Mouse (Mus musculus) hindbrain, embryonic 15.5 days (tissue): Measurements from ENCODE around the gene Syndig1. TPM values are rescaled to one million over a fixed set of nuclear protein-coding genes. Genes with fewer than 3 reads are reported as not detected.

Experiments used
- ATAC-seq: fragments of 200-750 bp; cut with Nextera tagmentation; 2 replicates; pipeline ENCODE4 v1.8.0; 2017; ENCODE audit warnings: low read depth, moderate number of reproducible peaks, moderate TSS enrichment; ENCODE audit not compliant: low FRiP score
- H3K27ac ChIP-seq: fragments of 300-500 bp; sonication (generic); replicated peaks from 2 replicates; pipeline ENCODE4 v1.5.1; 2015; ENCODE audit warnings: mild to moderate bottlenecking, inconsistent platforms
- H3K27me3 ChIP-seq: fragments of 300-500 bp; sonication (generic); 2 replicates; pipeline ENCODE4 v1.6.1; 2015; ENCODE audit warnings: control low read depth, inconsistent platforms
- H3K36me3 ChIP-seq: fragments of 300-500 bp; sonication (generic); 2 replicates; pipeline ENCODE4 v1.6.1; 2015; ENCODE audit warnings: control low read depth, inconsistent platforms
- H3K4me1 ChIP-seq: fragments of 300-500 bp; sonication (generic); replicated peaks from 2 replicates; pipeline ENCODE4 v1.6.1; 2015; ENCODE audit warnings: control low read depth, inconsistent platforms
- H3K4me2 ChIP-seq: fragments of 300-500 bp; sonication (generic); 2 replicates; pipeline ENCODE4 v1.6.1; 2015; ENCODE audit warnings: moderate library complexity, mild to moderate bottlenecking, inconsistent platforms
- H3K4me3 ChIP-seq: fragments of 300-500 bp; sonication (generic); 2 replicates; pipeline ENCODE4 v1.5.1; 2015; ENCODE audit warnings: mild to moderate bottlenecking, inconsistent platforms
- H3K9ac ChIP-seq: fragments of 300-500 bp; sonication (generic); 2 replicates; pipeline ENCODE4 v1.6.1; 2015; ENCODE audit warnings: inconsistent platforms
- H3K9me3 ChIP-seq: fragments of 300-500 bp; sonication (generic); 2 replicates; pipeline ENCODE4 v1.6.1; 2016; ENCODE audit warnings: control low read depth, inconsistent platforms
- WGBS: fragments of 180-500 bp; shearing (Covaris S2); methylation state at CpG from one replicate; pipeline ENCODE4 v1.1.7; 2015; 5-methylcytosine and 5-hydroxymethylcytosine counted together
- polyA plus RNA-seq: library from polyadenylated mRNA; unstranded; fragments of >200 nt; fragmentation: Nextera tagmentation; extraction: Ambion mirVana; gene quantifications from 2 replicates; pipeline ENCODE4 v1.2.1, GENCODE M21; 2015

Syndig1 gene
- polyA plus RNA-seq, 1 experiment from 2014 or later: 44.9 TPM

DNA sequence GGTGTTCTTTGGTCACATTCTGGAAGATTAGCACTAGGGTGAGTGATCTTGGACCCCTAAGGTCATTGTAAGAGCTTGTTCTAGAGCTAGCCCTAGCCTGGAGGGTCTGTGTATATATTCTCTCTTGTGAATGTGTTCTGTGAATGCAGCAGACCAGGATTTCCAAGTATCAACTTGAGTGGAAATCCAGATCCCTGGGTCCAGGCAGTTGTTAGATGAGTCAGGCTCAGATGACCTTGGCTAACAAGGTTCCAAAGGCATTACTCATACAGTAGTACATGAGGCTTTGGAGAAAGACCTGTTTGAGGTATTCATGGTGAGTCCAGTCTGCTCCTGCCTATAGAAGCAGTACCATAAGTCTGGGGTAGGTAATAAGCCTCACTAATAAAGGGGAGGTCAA lies 103.1 kb downstream of the Syndig1 start:
- H3K4me2 ChIP-seq: no peak overlapping the region
- H3K36me3 ChIP-seq: no peaks in the 10 kb centered on the region
- H3K27ac ChIP-seq: no peak overlapping the region
- H3K4me1 ChIP-seq: no peaks in the 10 kb centered on the region
- no peaks in the 10 kb centered on the region for H3K27me3 ChIP-seq
- H3K9me3 ChIP-seq: no peaks in the 10 kb centered on the region
- H3K4me3 ChIP-seq: no peak overlapping the region
- ATAC-seq: no peak
- no peak overlapping the region for H3K9ac ChIP-seq

DNA sequence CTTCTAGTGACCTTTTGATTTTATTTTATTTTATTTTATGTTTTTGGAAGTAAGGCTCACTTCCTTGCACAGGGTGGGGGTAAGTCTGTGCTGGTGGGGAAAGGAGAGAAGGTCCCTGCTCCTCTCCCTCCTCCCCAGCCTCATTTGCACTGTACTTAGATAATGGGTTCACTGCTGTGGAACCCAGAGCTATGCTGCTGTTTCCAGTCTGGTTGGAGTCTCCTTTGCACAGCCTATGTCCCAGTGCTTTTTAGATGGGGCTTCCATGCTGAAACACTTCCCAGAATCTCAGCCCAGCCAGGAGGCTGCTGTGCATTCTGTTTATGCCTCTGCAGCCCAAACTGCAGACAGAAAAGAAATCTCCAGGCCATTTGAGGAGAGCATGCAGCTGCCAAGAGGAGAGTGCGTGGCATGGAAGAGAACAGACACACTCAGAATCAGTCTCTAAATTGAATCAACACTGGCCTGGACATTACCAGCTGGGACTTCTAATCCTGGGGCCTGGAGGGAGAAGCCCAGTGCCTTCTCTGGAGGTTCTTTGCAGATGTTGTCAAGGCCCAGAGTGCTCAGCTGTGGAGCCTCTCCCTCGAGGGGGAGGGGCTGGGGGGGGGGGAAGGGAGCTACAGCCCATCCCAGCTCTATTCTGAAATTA lies 104.4 kb downstream of the Syndig1 start:
- Histone ChIP-seq H3K9ac (no peak overlapping the region), H3K27me3 (no peaks in the 10 kb centered on the region), H3K4me1 (no peaks in the 10 kb centered on the region), H3K27ac (no peak overlapping the region), H3K9me3 (no peaks in the 10 kb centered on the region), H3K36me3 (no peaks in the 10 kb centered on the region), H3K4me3 (no peak overlapping the region), H3K4me2 (no peak overlapping the region)
- 23% methylated on average over 2 of the region's 2 CpGs for WGBS
- peak; percentile 47; the same call in 1 of the 2 replicates for ATAC-seq

DNA sequence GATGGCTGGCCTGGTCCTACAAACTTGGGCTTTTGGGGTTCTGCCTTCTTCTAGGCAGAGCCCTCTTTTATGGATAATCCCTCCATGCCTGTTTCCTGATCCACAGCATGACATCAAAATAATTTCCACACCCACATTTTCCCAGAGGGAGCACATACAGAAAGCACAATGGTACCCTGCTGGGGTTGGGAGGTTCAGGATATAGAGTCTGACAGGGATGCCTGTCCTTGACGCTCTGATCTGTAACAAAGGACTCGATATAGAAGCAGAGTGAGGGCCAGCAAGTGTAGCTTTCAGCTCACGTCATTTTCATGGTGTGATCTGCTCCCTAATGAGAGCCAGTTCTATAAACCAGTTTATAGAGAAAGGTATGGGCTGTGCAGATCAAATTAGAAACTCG lies 105.1 kb downstream of the Syndig1 start:
- Histone ChIP-seq H3K4me3 (no peak overlapping the region), H3K9me3 (no peaks in the 10 kb centered on the region), H3K4me1 (no peaks in the 10 kb centered on the region), H3K9ac (no peak overlapping the region), H3K36me3 (no peaks in the 10 kb centered on the region), H3K27me3 (no peaks in the 10 kb centered on the region), H3K4me2 (no peak overlapping the region), H3K27ac (no peak overlapping the region)
- WGBS: 24% methylated on average over 4 of the region's 4 CpGs
- ATAC-seq: no peak

DNA sequence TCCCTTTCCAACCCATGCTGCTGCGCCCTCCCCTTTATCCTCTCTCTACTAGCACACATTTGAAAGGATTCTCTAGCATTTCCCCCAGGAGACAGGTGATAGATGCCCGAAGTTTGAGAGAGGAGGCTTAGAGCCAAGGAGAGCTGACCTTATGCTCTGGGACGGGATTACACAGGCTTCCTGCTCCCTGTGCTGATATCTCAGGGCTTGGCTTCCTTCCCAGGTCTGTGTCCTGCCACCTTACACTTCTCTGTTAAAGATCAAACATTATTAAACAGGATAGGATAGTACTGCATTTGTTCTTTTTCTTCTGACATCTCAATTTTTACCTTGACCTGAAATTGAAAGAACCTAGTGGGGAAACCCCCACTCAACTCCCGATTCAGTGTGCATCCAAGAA lies 109.8 kb downstream of the Syndig1 start:
- no peaks in the 10 kb centered on the region for H3K9me3 ChIP-seq
- 64% methylated on average over 4 of the region's 4 CpGs for WGBS
- H3K36me3 ChIP-seq: no peaks in the 10 kb centered on the region
- no peak overlapping the region for H3K9ac ChIP-seq
- H3K4me1 ChIP-seq: no peaks in the 10 kb centered on the region
- H3K4me2 ChIP-seq: no peak overlapping the region
- no peak overlapping the region for H3K4me3 ChIP-seq
- no peak overlapping the region for H3K27ac ChIP-seq
- ATAC-seq: no peak
- H3K27me3 ChIP-seq: no peaks in the 10 kb centered on the region

DNA sequence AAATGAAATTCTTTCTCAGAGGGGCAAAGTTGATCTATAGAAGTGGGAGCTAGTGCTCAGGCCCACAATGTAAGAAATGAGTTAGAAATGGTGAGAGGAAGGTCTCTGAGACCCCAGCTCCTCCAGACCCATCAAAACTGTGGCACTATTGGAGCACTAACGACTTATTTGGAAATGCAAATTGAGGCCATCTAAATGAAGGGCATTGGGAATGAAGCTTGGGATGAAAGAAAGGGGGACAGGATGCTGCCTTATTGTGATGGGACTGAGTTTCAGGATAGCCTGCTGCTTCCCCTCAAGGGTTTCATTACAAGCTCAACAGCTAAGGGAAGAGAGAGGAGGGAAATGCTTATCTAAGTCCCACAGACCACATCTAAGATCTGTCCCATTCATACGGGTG lies 110.6 kb downstream of the Syndig1 start:
- no peaks in the 10 kb centered on the region for H3K9me3 ChIP-seq
- no peak overlapping the region for H3K4me3 ChIP-seq
- H3K4me2 ChIP-seq: no peak overlapping the region
- no peaks in the 10 kb centered on the region for H3K36me3 ChIP-seq
- no peak overlapping the region for H3K27ac ChIP-seq
- 34% methylated on average over 2 of the region's 2 CpGs for WGBS
- ATAC-seq: no peak
- H3K4me1 ChIP-seq: no peaks in the 10 kb centered on the region
- H3K27me3 ChIP-seq: no peaks in the 10 kb centered on the region
- H3K9ac ChIP-seq: no peak overlapping the region

DNA sequence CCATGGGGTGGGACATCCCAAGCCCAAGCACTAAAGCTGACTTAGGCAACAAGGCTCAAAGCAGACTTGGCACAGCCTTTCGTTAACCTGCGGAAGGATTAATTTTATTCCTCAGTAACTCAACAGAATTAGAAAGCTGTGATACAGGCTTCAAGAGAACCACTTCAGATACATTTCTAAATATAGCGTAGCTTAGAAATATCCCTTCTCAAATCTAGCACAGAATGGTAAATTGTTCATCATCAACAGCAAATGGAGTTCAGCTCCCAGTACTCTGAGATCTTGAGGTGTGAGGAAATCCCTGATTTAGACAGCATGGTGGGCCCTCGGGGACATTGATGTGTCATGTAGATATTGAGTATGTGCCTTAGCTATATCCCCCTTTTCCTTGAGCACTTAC lies 121.6 kb downstream of the Syndig1 start:
- Histone ChIP-seq H3K4me2 (no peak overlapping the region), H3K27me3 (no peaks in the 10 kb centered on the region), H3K4me1 (no peaks in the 10 kb centered on the region), H3K27ac (no peak overlapping the region), H3K4me3 (no peak overlapping the region), H3K36me3 (no peaks in the 10 kb centered on the region), H3K9me3 (no peaks in the 10 kb centered on the region), H3K9ac (no peak overlapping the region)
- WGBS: 94% methylated on average over 4 of the region's 4 CpGs
- no peak for ATAC-seq

DNA sequence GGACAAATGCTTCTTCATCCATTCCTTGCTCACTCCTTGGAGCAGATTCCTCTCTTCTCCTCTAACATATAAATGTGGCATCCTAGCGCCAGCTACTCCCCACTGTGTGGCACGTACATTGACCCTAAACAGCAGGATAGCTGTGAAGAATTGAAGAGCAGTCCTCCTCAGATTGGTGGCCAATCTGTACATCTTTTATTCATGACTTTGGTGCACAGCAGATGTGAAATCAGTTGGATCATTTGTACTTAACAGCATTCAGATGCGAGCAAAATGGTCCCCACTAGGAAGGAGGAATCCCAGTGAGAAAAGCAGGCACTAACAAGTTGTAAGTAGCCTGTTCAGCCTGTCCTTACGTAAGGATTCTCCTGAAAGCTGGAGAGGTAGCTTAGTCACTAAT lies 142.0 kb downstream of the Syndig1 start:
- no peaks in the 10 kb centered on the region for H3K4me1 ChIP-seq
- H3K27me3 ChIP-seq: no peaks in the 10 kb centered on the region
- no peak for ATAC-seq
- H3K36me3 ChIP-seq: no peaks in the 10 kb centered on the region
- H3K9me3 ChIP-seq: no peaks in the 10 kb centered on the region
- H3K9ac ChIP-seq: no peak overlapping the region
- WGBS: 28% methylated on average over 4 of the region's 4 CpGs
- H3K27ac ChIP-seq: no peak overlapping the region
- no peak overlapping the region for H3K4me3 ChIP-seq
- no peak overlapping the region for H3K4me2 ChIP-seq

DNA sequence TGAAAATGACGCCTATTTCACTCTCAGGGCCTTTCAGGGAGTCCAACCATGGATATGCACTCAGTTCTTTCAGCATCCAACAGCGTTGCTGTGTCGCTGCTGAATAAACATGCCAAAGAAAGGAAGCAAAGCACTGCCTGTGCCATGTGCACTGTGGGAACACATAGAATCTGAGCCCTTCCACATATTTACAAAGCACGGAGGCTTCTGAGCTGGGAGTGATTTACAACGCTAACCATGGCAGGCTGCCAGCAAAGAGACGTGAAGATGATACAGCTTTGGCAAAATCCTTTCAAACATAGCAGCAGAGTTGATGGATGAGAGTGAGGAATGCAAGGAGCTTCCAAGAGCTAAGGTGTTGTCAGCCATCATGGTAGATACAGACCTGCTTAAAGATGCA lies 144.6 kb downstream of the Syndig1 start:
- Histone ChIP-seq H3K27ac (no peak overlapping the region), H3K4me1 (no peaks in the 10 kb centered on the region), H3K9me3 (no peaks in the 10 kb centered on the region), H3K9ac (no peak overlapping the region), H3K4me3 (no peak overlapping the region), H3K27me3 (no peaks in the 10 kb centered on the region), H3K36me3 (no peaks in the 10 kb centered on the region), H3K4me2 (no peak overlapping the region)
- 0 out of 2 replicates have a peak, but pooled peaks have one; percentile 38 for ATAC-seq
- 54% methylated on average over 6 of the region's 6 CpGs for WGBS

DNA sequence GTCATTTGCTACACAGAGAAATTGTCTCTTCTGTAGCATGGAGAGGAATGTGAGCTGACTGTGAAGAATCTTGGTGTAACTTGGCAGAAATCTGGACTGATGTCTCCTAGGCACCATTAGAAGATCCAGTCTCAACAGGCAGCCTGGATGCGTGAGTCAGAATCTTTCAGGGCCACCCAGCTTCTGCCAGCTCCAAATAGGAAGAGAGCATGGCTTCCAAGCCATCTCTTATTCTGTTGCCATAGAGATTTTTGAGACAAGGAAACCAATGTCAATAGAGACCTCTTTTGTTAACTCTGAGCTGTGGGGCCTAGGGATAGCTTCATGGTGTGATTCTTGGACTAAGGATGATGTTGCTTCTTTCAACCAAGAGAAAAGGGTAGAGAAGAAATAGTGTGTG lies 151.4 kb downstream of the Syndig1 start:
- no peak overlapping the region for H3K9ac ChIP-seq
- H3K27me3 ChIP-seq: no peaks in the 10 kb centered on the region
- WGBS: 31% methylated on average over 1 of the region's 1 CpGs
- H3K4me2 ChIP-seq: no peak overlapping the region
- no peaks in the 10 kb centered on the region for H3K36me3 ChIP-seq
- ATAC-seq: peak; percentile 56; the same call in 1 of the 2 replicates
- no peaks in the 10 kb centered on the region for H3K4me1 ChIP-seq
- no peaks in the 10 kb centered on the region for H3K9me3 ChIP-seq
- no peak overlapping the region for H3K4me3 ChIP-seq
- no peak overlapping the region for H3K27ac ChIP-seq

DNA sequence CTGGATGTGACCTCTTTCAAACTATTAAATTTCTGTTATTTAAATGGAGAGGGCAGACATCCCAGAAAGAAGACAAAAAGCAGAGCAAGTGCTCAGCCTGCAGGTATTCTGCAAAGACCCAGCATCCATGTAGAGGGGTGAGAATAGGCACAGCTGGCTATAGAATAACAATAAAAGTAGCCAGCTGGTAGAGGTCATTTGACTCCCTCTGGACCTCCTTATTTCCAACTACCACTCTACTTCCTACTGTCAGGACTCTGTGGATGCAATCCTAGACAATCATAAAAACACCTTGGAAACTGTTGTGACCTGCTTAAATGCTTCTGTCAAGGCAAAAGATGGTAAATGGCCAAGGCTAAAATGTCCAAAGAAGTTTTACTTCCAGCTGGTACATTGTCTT lies 153.5 kb downstream of the Syndig1 start:
- no peak for ATAC-seq
- Histone ChIP-seq H3K27me3 (no peaks in the 10 kb centered on the region), H3K27ac (no peak overlapping the region), H3K4me1 (no peaks in the 10 kb centered on the region), H3K9me3 (no peaks in the 10 kb centered on the region), H3K4me3 (no peak overlapping the region), H3K9ac (no peak overlapping the region), H3K4me2 (no peak overlapping the region), H3K36me3 (no peaks in the 10 kb centered on the region)

DNA sequence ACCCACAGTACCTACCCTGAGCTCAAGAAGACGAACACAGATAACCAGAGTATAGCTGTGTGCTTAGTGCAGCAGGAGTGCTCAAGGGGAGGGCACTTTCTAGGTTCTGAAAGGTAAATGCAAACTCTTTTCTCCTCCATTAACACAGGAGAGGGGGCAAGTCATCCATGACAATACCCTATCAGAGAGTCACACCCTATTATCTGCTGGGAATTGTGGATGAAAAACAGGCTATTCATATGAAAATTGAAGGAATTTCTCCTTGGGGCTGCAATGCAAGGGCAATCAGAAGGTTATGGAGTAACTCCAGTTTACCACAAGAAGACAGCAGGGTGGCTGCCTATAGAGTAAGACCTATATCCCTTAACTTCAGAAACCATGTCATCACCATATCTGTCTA lies 154.1 kb downstream of the Syndig1 start:
- Histone ChIP-seq H3K4me3 (no peak overlapping the region), H3K36me3 (no peaks in the 10 kb centered on the region), H3K4me1 (no peaks in the 10 kb centered on the region), H3K9ac (no peak overlapping the region), H3K4me2 (no peak overlapping the region), H3K27me3 (no peaks in the 10 kb centered on the region), H3K27ac (no peak overlapping the region), H3K9me3 (no peaks in the 10 kb centered on the region)
- no peak for ATAC-seq
- 59% methylated on average over 1 of the region's 1 CpGs for whole genome bisulfite sequencing

DNA sequence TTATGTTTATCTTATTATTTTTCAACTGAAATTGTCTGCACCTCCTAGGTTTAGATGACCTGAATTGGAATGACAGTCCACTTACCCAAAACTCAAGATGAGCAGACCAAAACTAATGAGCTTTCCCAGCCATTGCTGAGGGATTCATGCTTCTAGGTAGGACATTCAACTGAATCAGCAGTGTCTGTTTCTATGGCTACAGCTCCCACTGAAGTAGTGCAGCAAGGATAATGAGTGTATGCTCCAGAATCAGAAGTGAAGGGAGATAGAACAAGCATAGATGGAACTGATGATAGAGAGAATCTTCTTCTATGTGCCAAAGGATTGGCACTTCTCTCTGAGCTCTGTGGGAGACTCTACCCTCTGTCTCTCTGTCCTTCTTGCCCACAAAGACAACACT lies 158.6 kb downstream of the Syndig1 start:
- Histone ChIP-seq H3K4me1 (no peaks in the 10 kb centered on the region), H3K36me3 (no peaks in the 10 kb centered on the region), H3K27me3 (no peaks in the 10 kb centered on the region), H3K4me2 (no peak overlapping the region), H3K9me3 (no peaks in the 10 kb centered on the region), H3K27ac (no peak overlapping the region), H3K4me3 (no peak overlapping the region), H3K9ac (no peak overlapping the region)
- ATAC-seq: no peak

DNA sequence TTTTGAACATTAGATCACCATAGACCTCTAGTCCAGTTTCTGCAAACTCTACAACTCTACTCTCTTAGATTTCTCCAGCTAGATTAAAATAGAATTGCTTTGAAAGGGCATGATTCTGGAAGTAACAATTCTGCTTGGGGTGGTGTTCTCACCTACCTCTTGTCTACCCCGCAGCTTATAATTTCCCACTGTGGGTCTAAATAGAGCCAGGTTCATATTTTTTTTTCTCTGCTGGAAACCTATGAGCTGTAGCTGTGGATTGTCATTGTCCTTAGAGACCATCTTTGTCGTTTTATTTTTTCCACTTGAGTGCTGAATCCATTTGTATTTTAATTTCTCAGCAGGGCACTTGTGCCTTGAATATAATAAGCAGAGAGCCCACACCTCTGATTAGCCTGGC lies 162.5 kb downstream of the Syndig1 start:
- no peaks in the 10 kb centered on the region for H3K4me1 ChIP-seq
- WGBS: 29% methylated on average over 2 of the region's 2 CpGs
- no peak overlapping the region for H3K4me3 ChIP-seq
- H3K9me3 ChIP-seq: no peaks in the 10 kb centered on the region
- no peaks in the 10 kb centered on the region for H3K36me3 ChIP-seq
- no peak for ATAC-seq
- H3K27me3 ChIP-seq: no peaks in the 10 kb centered on the region
- H3K27ac ChIP-seq: no peak overlapping the region
- no peak overlapping the region for H3K9ac ChIP-seq
- no peak overlapping the region for H3K4me2 ChIP-seq
